In genomic region chr8:57339711-57340650, GRCm38 (mm10) we compare ENCODE assay signal across 18 mouse cellular contexts. TPM values are rescaled to one million over a fixed set of nuclear protein-coding genes. Genes with fewer than 3 reads are reported as not detected.
DNase-seq lines count a peak whose midpoint lies in the region; ATAC-seq and TF ChIP-seq lines count a peak whose summit lies in the region.
"Had no signal": no experiment of that assay in that cellular context is flagged by ENCODE, and none has a peak within 500 bp of the region (broad histone marks: within the 10 kb centered on the region; RNA-seq: fewer than 3 reads in every experiment).

No protein-coding gene starts in this region.

- H3K9ac ChIP-seq in heart, embryonic 11.5 days (ENCODE audit: low read depth, low read length) = peak overlapping the region; percentile 85
- no peak overlapping the region for H3K9ac ChIP-seq in liver, embryonic 11.5 days (ENCODE audit: low read depth, low read length)
- H3K9ac ChIP-seq in liver, postnatal 0 days (replicated peaks) = no peak overlapping the region
- 0 out of 2 replicates have a peak overlapping the region, but pooled peaks have one; percentile 54 for H3K9ac ChIP-seq in embryonic facial prominence, embryonic 14.5 days (ENCODE audit: low read depth, low read length)
- no peak overlapping the region for H3K9ac ChIP-seq in stomach, embryonic 14.5 days (replicated peaks; ENCODE audit: low read depth, low read length)

- DNase-seq in heart, postnatal 36 days = no peak
- DNase-seq in liver, embryonic 11.5 days (ENCODE audit: low spot score) = peak; percentile 32
- no peak for DNase-seq in liver, postnatal 0 days
- DNase-seq in embryonic facial prominence, embryonic 14.5 days (ENCODE audit: low spot score) = no peak
- no peak for DNase-seq in lung, adult 18-20 months
- DNase-seq: adrenal gland, postnatal 10 days; cerebellum, postnatal 10 days; right cerebral cortex, postnatal 25 days; thymus, postnatal 36 days had no signal

- no peak for TF ChIP-seq CTCF in liver, postnatal 0 days (IDR thresholded peaks at IDR 0.05; ENCODE audit: low read depth)

- no peak for TF ChIP-seq EP300 in liver, postnatal 0 days (IDR thresholded peaks at IDR 0.05; ENCODE audit: low read depth)

- H3K4me2 ChIP-seq in heart, embryonic 11.5 days = peak overlapping the region; percentile 77
- no peak overlapping the region for H3K4me2 ChIP-seq in liver, embryonic 11.5 days
- H3K4me2 ChIP-seq in liver, postnatal 0 days (ENCODE audit: low read depth, low read length) = no peak overlapping the region
- peak overlapping the region; percentile 51; the same call in 1 of the 2 replicates for H3K4me2 ChIP-seq in embryonic facial prominence, embryonic 14.5 days (ENCODE audit: low read depth, low read length)
- H3K4me2 ChIP-seq in stomach, embryonic 14.5 days (replicated peaks; ENCODE audit: low read depth, low read length) = peak overlapping the region; percentile 45; the same call in 1 of the 2 replicates

- H3K27ac ChIP-seq in heart, embryonic 11.5 days (ENCODE audit: low read depth, low read length) = peak overlapping the region; percentile 78; the same call in 1 of the 2 replicates
- no peak overlapping the region for H3K27ac ChIP-seq in liver, embryonic 11.5 days (ENCODE audit: low read depth, low read length)
- H3K27ac ChIP-seq in liver, postnatal 0 days (ENCODE audit: low read depth) = no peak overlapping the region
- H3K27ac ChIP-seq in embryonic facial prominence, embryonic 14.5 days (replicated peaks; ENCODE audit: low read depth, low read length) = peak overlapping the region; percentile 70; the same call in 1 of the 2 replicates
- H3K27ac ChIP-seq in stomach, embryonic 14.5 days (ENCODE audit: low read length) = no peak overlapping the region
- H3K27ac ChIP-seq: kidney, postnatal 0 days had no signal

- ATAC-seq in heart, embryonic 11.5 days (replicated peaks; ENCODE audit: insufficient number of reproducible peaks, low FRiP score, low TSS enrichment) = no peak
- ATAC-seq in liver, embryonic 11.5 days (replicated peaks; ENCODE audit: low FRiP score) = no peak
- ATAC-seq in liver, postnatal 0 days = no peak
- ATAC-seq in embryonic facial prominence, embryonic 14.5 days (ENCODE audit: low read depth) = no peak
- no peak for ATAC-seq in stomach, embryonic 14.5 days (ENCODE audit: insufficient number of reproducible peaks, insufficient read depth, low FRiP score, low read depth)
- no peak for ATAC-seq in megakaryocyte progenitor cell, adult 5-6 weeks (replicated peaks; ENCODE audit: poor library complexity)

- H3K9me3 ChIP-seq in heart, embryonic 11.5 days (replicated peaks; ENCODE audit: control insufficient read depth, low read length) = no peaks in the 10 kb centered on the region
- no peaks in the 10 kb centered on the region for H3K9me3 ChIP-seq in liver, embryonic 11.5 days (ENCODE audit: control insufficient read depth, low read length)
- no peaks in the 10 kb centered on the region for H3K9me3 ChIP-seq in liver, postnatal 0 days (ENCODE audit: low read length)
- H3K9me3 ChIP-seq in embryonic facial prominence, embryonic 14.5 days (ENCODE audit: control insufficient read depth, low read length) = no peaks in the 10 kb centered on the region
- H3K9me3 ChIP-seq in stomach, embryonic 14.5 days (ENCODE audit: control insufficient read depth, low read depth, low read length) = no peaks in the 10 kb centered on the region

- peak overlapping the region; percentile 48; the same call in 1 of the 2 replicates for H3K4me3 ChIP-seq in heart, embryonic 11.5 days (ENCODE audit: low read depth, low read length)
- H3K4me3 ChIP-seq in liver, embryonic 11.5 days (ENCODE audit: low read depth, low read length) = no peak overlapping the region
- no peak overlapping the region for H3K4me3 ChIP-seq in liver, postnatal 0 days (ENCODE audit: low read depth, low read length)
- H3K4me3 ChIP-seq in embryonic facial prominence, embryonic 14.5 days (ENCODE audit: low read depth, low read length) = peak overlapping the region; percentile 34; the same call in 1 of the 2 replicates
- H3K4me3 ChIP-seq in stomach, embryonic 14.5 days (ENCODE audit: low read depth, low read length) = no peak overlapping the region
- H3K4me3 ChIP-seq: erythroblast, embryonic 14.5 days; myocyte had no signal

- no peaks in the 10 kb centered on the region for H3K36me3 ChIP-seq in heart, embryonic 11.5 days (ENCODE audit: control insufficient read depth, insufficient read depth, low read length)
- no peaks in the 10 kb centered on the region for H3K36me3 ChIP-seq in liver, embryonic 11.5 days (ENCODE audit: control insufficient read depth, insufficient read depth, low read length)
- no peaks in the 10 kb centered on the region for H3K36me3 ChIP-seq in liver, postnatal 0 days (replicated peaks; ENCODE audit: insufficient read depth, low read length)
- H3K36me3 ChIP-seq in embryonic facial prominence, embryonic 14.5 days (ENCODE audit: control insufficient read depth, insufficient read depth, low read length) = no peaks in the 10 kb centered on the region
- H3K36me3 ChIP-seq in stomach, embryonic 14.5 days (ENCODE audit: control insufficient read depth, insufficient read depth, low read length) = no peaks in the 10 kb centered on the region

- no peaks in the 10 kb centered on the region for H3K27me3 ChIP-seq in heart, embryonic 11.5 days (ENCODE audit: control insufficient read depth, insufficient read depth, low read length)
- peaks cover 97% of the 10 kb centered on the region for H3K27me3 ChIP-seq in liver, embryonic 11.5 days (replicated peaks; ENCODE audit: control insufficient read depth, insufficient read depth, low read length)
- H3K27me3 ChIP-seq in liver, postnatal 0 days (ENCODE audit: insufficient read depth, low read length) = peaks cover 72% of the 10 kb centered on the region
- H3K27me3 ChIP-seq in embryonic facial prominence, embryonic 14.5 days (replicated peaks; ENCODE audit: control insufficient read depth, insufficient read depth, low read length) = peaks cover 100% of the 10 kb centered on the region
- H3K27me3 ChIP-seq in stomach, embryonic 14.5 days (ENCODE audit: control insufficient read depth, insufficient read depth, low read length) = peaks cover 14% of the 10 kb centered on the region; the same call in 1 of the 2 replicates

- 33% methylated on average over 14 of the region's 14 CpGs for WGBS in heart, embryonic 11.5 days (ENCODE audit: insufficient replicate concordance)
- WGBS in liver, embryonic 11.5 days = 23% methylated on average over 14 of the region's 14 CpGs
- 27% methylated on average over 14 of the region's 14 CpGs for WGBS in liver, postnatal 0 days (ENCODE audit: insufficient replicate concordance)
- WGBS in embryonic facial prominence, embryonic 14.5 days = 14% methylated on average over 14 of the region's 14 CpGs
- 35% methylated on average over 14 of the region's 14 CpGs for WGBS in stomach, embryonic 14.5 days

- peaks cover 49% of the 10 kb centered on the region for H3K4me1 ChIP-seq in heart, embryonic 11.5 days (ENCODE audit: control insufficient read depth, insufficient read depth, low read length)
- H3K4me1 ChIP-seq in liver, embryonic 11.5 days (replicated peaks; ENCODE audit: control insufficient read depth, insufficient read depth, low read length) = no peaks in the 10 kb centered on the region
- H3K4me1 ChIP-seq in liver, postnatal 0 days (ENCODE audit: insufficient read depth) = no peaks in the 10 kb centered on the region
- no peaks in the 10 kb centered on the region; the same call in 1 of the 2 replicates for H3K4me1 ChIP-seq in embryonic facial prominence, embryonic 14.5 days (ENCODE audit: control insufficient read depth, insufficient read depth, low read length)
- no peaks in the 10 kb centered on the region; the same call in 1 of the 2 replicates for H3K4me1 ChIP-seq in stomach, embryonic 14.5 days (ENCODE audit: control insufficient read depth, insufficient read depth, low read length)

- intact Hi-C loops in heart, postnatal 36 days (cut with DNase I) = loop anchor here (10.0 kb wide), 1 partner anchor 615 kb away; no protein-coding TSS in a partner anchor

RNA-seq across cellular contexts. Expression of gene Hand2, which starts 19.2 kb away (rescaled TPM):
- 17.2 and 17.9 TPM in 2 replicates for polyA plus RNA-seq in heart, embryonic 11.5 days (2014; fragmentation: Nextera tagmentation; extraction: Ambion mirVana)
- 10 to 100 TPM; 53.8 to 68.2 TPM for total RNA-seq in heart, postnatal 36 days (2021)
- 5.4 TPM in 2 replicates for polyA plus RNA-seq in liver, embryonic 11.5 days (2014; fragmentation: Nextera tagmentation; extraction: Ambion mirVana)
- polyA plus RNA-seq in liver, postnatal 0 days (2015; fragmentation: Nextera tagmentation; extraction: Ambion mirVana) = 0.69 and 0.70 TPM in 2 replicates
- 2.9 and 3.6 TPM in 2 replicates for polyA plus RNA-seq in embryonic facial prominence, embryonic 14.5 days (2014; fragmentation: Nextera tagmentation; extraction: Ambion mirVana)
- 17.7 and 18.3 TPM in 2 replicates for polyA plus RNA-seq in stomach, embryonic 14.5 days (2014; fragmentation: Nextera tagmentation; extraction: Ambion mirVana)
- total RNA-seq in megakaryocyte progenitor cell, adult 5-6 weeks (2015) = not detected in 2 replicates
- not detected in 2 replicates for total RNA-seq in megakaryocyte progenitor cell, adult 5-6 weeks (2017)
- total RNA-seq: layer of hippocampus, adult 8-10 months; left cerebral cortex, postnatal 14 days; MEL had no signal
- polyA plus RNA-seq: erythroblast, embryonic 14.5 days; kidney, postnatal 0 days; myocyte had no signal

Comparison
In these comparisons a context has a peak if more than half of its experiments do, and no peak if none do; other contexts are left out.
1. H3K27ac ChIP-seq: peak in heart, embryonic 11.5 days (single experiment) and embryonic facial prominence, embryonic 14.5 days (single experiment); none in liver, embryonic 11.5 days (single experiment), liver, postnatal 0 days (single experiment) and stomach, embryonic 14.5 days (single experiment).
2. H3K4me2 ChIP-seq: peak in heart, embryonic 11.5 days (single experiment), embryonic facial prominence, embryonic 14.5 days (single experiment) and stomach, embryonic 14.5 days (single experiment); none in liver, embryonic 11.5 days (single experiment) and liver, postnatal 0 days (single experiment).
3. H3K4me3 ChIP-seq: peak in heart, embryonic 11.5 days (single experiment) and embryonic facial prominence, embryonic 14.5 days (single experiment); none in liver, embryonic 11.5 days (single experiment), liver, postnatal 0 days (single experiment) and stomach, embryonic 14.5 days (single experiment).
4. H3K9ac ChIP-seq: peak in heart, embryonic 11.5 days (single experiment) and embryonic facial prominence, embryonic 14.5 days (single experiment); none in liver, embryonic 11.5 days (single experiment), liver, postnatal 0 days (single experiment) and stomach, embryonic 14.5 days (single experiment).